Mouse (Mus musculus): ENCODE measurements at regions not wholly inside any gene's neighbourhood (a gene's known extent, or its start where the extent isn't known, plus 50 kb on each side); places are given as distances from the start of the nearest gene placed in this dataset.

DNA sequence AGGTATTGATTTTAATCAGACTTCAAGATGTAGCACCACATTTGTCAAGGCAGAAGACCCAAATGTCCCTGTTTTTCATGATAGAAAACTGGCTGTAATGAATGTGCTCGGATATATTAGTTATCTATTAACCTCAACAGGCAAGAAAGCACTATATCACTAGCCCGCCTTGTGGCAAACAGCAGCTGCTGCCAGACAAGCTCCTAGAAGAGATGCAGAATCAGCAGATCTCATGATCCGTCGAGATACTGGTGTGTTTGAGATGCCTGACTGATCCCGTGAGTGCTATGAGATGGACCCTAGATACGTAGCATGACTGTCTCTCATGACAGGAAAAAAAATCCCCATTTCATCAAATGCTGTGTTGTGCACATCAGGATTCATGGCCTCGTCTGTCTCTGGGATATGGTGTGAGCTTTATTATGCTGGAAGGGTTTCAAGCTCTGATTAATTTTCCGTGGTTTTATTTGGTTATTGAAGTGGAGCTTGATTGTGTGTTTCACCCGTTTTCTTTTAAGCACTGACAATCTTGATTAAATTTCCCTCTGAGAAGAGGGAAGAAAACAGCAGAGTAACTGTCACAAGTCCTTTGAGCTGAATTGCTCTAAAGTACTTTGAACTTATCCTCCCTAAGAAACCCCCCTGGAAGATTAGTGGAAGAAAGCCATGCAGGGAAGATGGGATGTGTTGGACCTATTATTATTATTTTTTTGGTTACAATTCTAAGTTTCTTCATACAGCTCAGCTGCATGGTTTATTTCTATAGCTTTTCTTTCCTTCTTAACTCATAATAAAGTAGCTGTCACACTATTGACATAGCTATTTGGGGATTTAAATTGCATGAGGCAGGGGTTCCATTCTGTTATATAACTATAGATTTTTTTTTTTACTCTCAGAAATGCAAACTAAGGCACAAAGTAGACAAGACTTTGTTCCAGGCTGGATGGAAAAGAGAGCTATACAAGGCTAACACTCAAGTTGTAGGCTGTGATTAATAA is 287.4 kb upstream of the Frg1 start:
- H3K4me3 ChIP-seq, result no peak overlapping the region
- 74% methylated on average over 9 of the region's 9 CpGs for WGBS
- no peaks in the 10 kb centered on the region for H3K27me3 ChIP-seq (ENCODE audit: insufficient read depth, poor library complexity, severe bottlenecking)
- H3K9me3 ChIP-seq, result no peaks in the 10 kb centered on the region
- H3K4me1 ChIP-seq, result no peaks in the 10 kb centered on the region
- DNase-seq (ENCODE audit: low spot score), result no peak
- H3K27ac ChIP-seq, result no peak overlapping the region
- no peaks in the 10 kb centered on the region for H3K36me3 ChIP-seq
